Mouse (Mus musculus): ENCODE results near the gene Gm21760. TPM values are rescaled to one million over a fixed set of nuclear protein-coding genes. Genes with fewer than 3 reads are reported as not detected.
"Not testable (repeated sequence)": the region's sequence is repeated elsewhere in the genome, so short reads cannot be mapped to it uniquely, and the experiment has no call there.

The Gm21760 gene
- not detected in 2 replicates for polyA plus RNA-seq (2014; fragmentation: Nextera tagmentation; extraction: Ambion mirVana)

GRCm38 (mm10) chrY:80133479-80133878 is at the start of gene Gm21760:
Gm21760 (plus strand) TSS chrY:80133779.
- H3K4me1 ChIP-seq (ENCODE audit: control insufficient read depth, insufficient read depth, low read length); H3K4me2 ChIP-seq; H3K27me3 ChIP-seq (ENCODE audit: control insufficient read depth, insufficient read depth, low read length); H3K27ac ChIP-seq (ENCODE audit: low read depth, low read length); H3K36me3 ChIP-seq (ENCODE audit: control insufficient read depth, insufficient read depth, low read length); H3K9me3 ChIP-seq (ENCODE audit: control insufficient read depth, low read length); H3K9ac ChIP-seq (ENCODE audit: low read length); ATAC-seq (ENCODE audit: low FRiP score); H3K4me3 ChIP-seq (ENCODE audit: low read depth, low read length); DNase-seq (ENCODE audit: low spot score, missing footprints): not testable (repeated sequence)
- no CpG with 5 or more reads among the region's 6 CpGs for WGBS
